Mouse (Mus musculus) CH12.LX (cell line): ENCODE measurements at regions not wholly inside any gene's neighbourhood (a gene's known extent, or its start where the extent isn't known, plus 50 kb on each side); places are given as distances from the start of the nearest gene placed in this dataset.

Source experiments
- DNase-seq: peaks from one replicate; pipeline ENCODE4 v3.0.0-alpha.2; 2013; ENCODE audit errors: extremely low read depth
- H3K27ac ChIP-seq: 2 replicates; pipeline ENCODE4 v1.5.1; 2012; ENCODE audit warnings: low read depth, mild to moderate bottlenecking, control low read depth, moderate library complexity; ENCODE audit not compliant: insufficient read depth
- H3K27me3 ChIP-seq: replicated peaks from 2 replicates; pipeline ENCODE3; 2012; ENCODE audit warnings: inconsistent platforms
- H3K36me3 ChIP-seq, 2 experiments: replicated peaks in 1 of 2; 2 replicates each; pipeline versions ENCODE3 to v1.6.1; 2012; ENCODE audit warnings: inconsistent platforms in 1 of 2, low read length in 1 of 2, mild to moderate bottlenecking in 1 of 2, mixed read lengths in 1 of 2, moderate library complexity in 1 of 2; ENCODE audit not compliant: control insufficient read depth in 1 of 2, insufficient read depth in 1 of 2
- H3K4me1 ChIP-seq, 2 experiments: 2 replicates each; pipeline ENCODE4 v1.6.1; 2012; ENCODE audit warnings: inconsistent platforms in 1 of 2, moderate library complexity in 1 of 2; ENCODE audit not compliant: insufficient read depth in 2 of 2, control insufficient read depth in 1 of 2
- H3K4me2 ChIP-seq: 2 replicates; pipeline ENCODE4 v1.6.1; 2012; ENCODE audit warnings: low read depth, mild to moderate bottlenecking, control low read depth; ENCODE audit not compliant: poor library complexity, insufficient read depth, severe bottlenecking
- H3K4me3 ChIP-seq, 3 experiments: fragments of 150-350 bp in 1 of 3; sonication (generic) in 1 of 3; replicated peaks in 1 of 3; 2 replicates each; pipeline versions ENCODE3 to v1.5.1; 2011 to 2012; ENCODE audit warnings: low read depth in 2 of 3, low read length in 2 of 3, mild to moderate bottlenecking in 2 of 3, moderate library complexity in 2 of 3, control low read depth in 1 of 3, improper control_type of control experiment in 1 of 3, inconsistent platforms in 1 of 3, mixed read lengths in 1 of 3; ENCODE audit not compliant: poor library complexity in 1 of 3
- H3K79me2 ChIP-seq: replicated peaks from 2 replicates; pipeline ENCODE4 v1.6.1; 2012; ENCODE audit warnings: mild to moderate bottlenecking, moderate library complexity; ENCODE audit not compliant: control insufficient read depth, poor library complexity, insufficient read depth, severe bottlenecking; ENCODE audit errors: extremely low read depth
- H3K9ac ChIP-seq: 2 replicates; pipeline ENCODE4 v1.6.1; 2012; ENCODE audit warnings: low read depth, mild to moderate bottlenecking, control low read depth, moderate library complexity; ENCODE audit not compliant: insufficient read depth
- H3K9me3 ChIP-seq: replicated peaks from 2 replicates; pipeline ENCODE3; 2012; ENCODE audit warnings: low read length, inconsistent platforms, mixed read lengths
- CHD1 ChIP-seq: IDR thresholded peaks from 2 replicates; pipeline ENCODE4 v1.6.1; 2012; ENCODE audit warnings: low read depth, low read length, improper control_type of control experiment, inconsistent platforms
- CHD2 ChIP-seq: IDR thresholded peaks from 2 replicates; pipeline ENCODE4 v1.6.1; 2011; ENCODE audit warnings: low read length, improper control_type of control experiment
- E2F4 ChIP-seq: IDR thresholded peaks from 2 replicates; pipeline ENCODE4 v1.6.1; 2011; ENCODE audit warnings: low read depth, low read length, improper control_type of control experiment; ENCODE audit not compliant: insufficient replicate concordance
- EP300 ChIP-seq: IDR thresholded peaks from 2 replicates; pipeline ENCODE4 v1.6.1; 2011; ENCODE audit warnings: low read length, improper control_type of control experiment
- GABPA ChIP-seq: IDR thresholded peaks from 2 replicates; pipeline ENCODE4 v1.6.1; 2012; ENCODE audit warnings: low read depth, low read length, improper control_type of control experiment, inconsistent platforms; ENCODE audit not compliant: insufficient replicate concordance
- IRF4 ChIP-seq: IDR thresholded peaks from 2 replicates; pipeline ENCODE4 v1.6.1; 2014; ENCODE audit warnings: low read depth, mild to moderate bottlenecking, inconsistent platforms, low read length, improper control_type of control experiment
- JUN ChIP-seq: IDR thresholded peaks from 2 replicates; pipeline ENCODE4 v1.6.1; 2011; ENCODE audit warnings: low read depth, mild to moderate bottlenecking, low read length, improper control_type of control experiment, moderate library complexity; ENCODE audit not compliant: insufficient read depth
- JUND ChIP-seq: conservative IDR thresholded peaks from 2 replicates; pipeline ENCODE4 v1.6.1; 2011; ENCODE audit warnings: low read depth, low read length, improper control_type of control experiment
- KAT2A ChIP-seq: IDR thresholded peaks from 2 replicates; pipeline ENCODE4 v1.6.1; 2012; ENCODE audit warnings: low read length, improper control_type of control experiment, inconsistent platforms; ENCODE audit not compliant: insufficient replicate concordance
- PAX5 ChIP-seq: IDR thresholded peaks from 2 replicates; pipeline ENCODE4 v1.6.1; 2012; ENCODE audit warnings: low read length, inconsistent platforms, mixed read lengths
- POLR2AphosphoS2 ChIP-seq: IDR thresholded peaks from 2 replicates; pipeline ENCODE4 v1.6.1; 2011; ENCODE audit warnings: low read depth, low read length, improper control_type of control experiment
- RAD21 ChIP-seq: IDR thresholded peaks from 2 replicates; pipeline ENCODE4 v1.6.1; 2011; ENCODE audit warnings: low read depth, mild to moderate bottlenecking, low read length, improper control_type of control experiment, moderate library complexity
- UBTF ChIP-seq: IDR thresholded peaks from 2 replicates; pipeline ENCODE4 v1.6.1; 2012; ENCODE audit warnings: low read depth, mild to moderate bottlenecking, inconsistent platforms, low read length, improper control_type of control experiment, moderate library complexity
- USF1 ChIP-seq: IDR thresholded peaks from 2 replicates; pipeline ENCODE4 v1.6.1; 2014; ENCODE audit warnings: low read depth, mild to moderate bottlenecking, inconsistent platforms, low read length, improper control_type of control experiment
- USF2 ChIP-seq: conservative IDR thresholded peaks from 2 replicates; pipeline ENCODE4 v1.6.1; 2011; ENCODE audit warnings: low read depth, low read length, improper control_type of control experiment
- ZC3H11A ChIP-seq: IDR thresholded peaks from 2 replicates; pipeline ENCODE4 v1.6.1; 2012; ENCODE audit warnings: low read depth, mild to moderate bottlenecking, inconsistent platforms, low read length, improper control_type of control experiment
- dilution Hi-C: fragments of 300-500 bp; cut with MboI; formaldehyde crosslinking; loops from 2 replicates; pipeline ENCODE4 v1.14.3; 2020; ENCODE audit warnings: low sequenced_read_pairs; ENCODE audit not compliant: extremely low pct_unique_long_range_greater_than_20kb, extremely low pct_ligation_motif_present
- in situ Hi-C: fragments of 300-500 bp; cut with MboI; formaldehyde crosslinking; loops from 3 replicates; pipeline ENCODE4 v1.14.3; 2019; ENCODE audit warnings: low sequenced_read_pairs, low pct_ligation_motif_present, low pct_unique_long_range_greater_than_20kb, mixed read lengths

DNA sequence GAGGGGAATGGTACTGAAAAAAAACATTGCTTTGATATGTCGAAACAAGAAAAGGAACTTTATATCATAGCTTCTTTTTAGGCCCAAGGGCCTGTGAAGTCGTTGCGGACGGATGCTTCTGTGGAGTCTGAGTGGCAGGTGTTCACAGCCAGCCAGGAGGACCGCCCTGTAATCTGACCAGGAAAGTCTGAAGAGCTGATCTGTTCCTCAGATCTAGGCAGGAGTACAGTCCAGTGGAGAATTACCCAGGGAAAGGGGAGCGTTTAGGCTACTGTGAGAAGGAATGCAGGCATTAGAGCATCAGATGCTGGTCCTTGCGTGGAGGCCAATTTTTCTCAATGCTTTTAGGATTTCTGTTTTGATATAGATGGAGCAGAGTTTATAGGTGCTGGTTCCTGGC, 306.1 kb upstream of the Ddhd1 start:
- in situ Hi-C loops: no loop called here
- Histone ChIP-seq H3K4me2 (no peak overlapping the region), H3K27me3 (no peaks in the 10 kb centered on the region), H3K9me3 (no peaks in the 10 kb centered on the region), H3K4me1 (no peaks in the 10 kb centered on the region), H3K4me3 (no peak overlapping the region), H3K9ac (no peak overlapping the region), H3K79me2 (no peaks in the 10 kb centered on the region), H3K36me3 (no peaks in the 10 kb centered on the region), H3K27ac (no peak overlapping the region)
- dilution Hi-C loops: no loop called here
- TF ChIP-seq IRF4: no peak
- DNase-seq: no peak

DNA sequence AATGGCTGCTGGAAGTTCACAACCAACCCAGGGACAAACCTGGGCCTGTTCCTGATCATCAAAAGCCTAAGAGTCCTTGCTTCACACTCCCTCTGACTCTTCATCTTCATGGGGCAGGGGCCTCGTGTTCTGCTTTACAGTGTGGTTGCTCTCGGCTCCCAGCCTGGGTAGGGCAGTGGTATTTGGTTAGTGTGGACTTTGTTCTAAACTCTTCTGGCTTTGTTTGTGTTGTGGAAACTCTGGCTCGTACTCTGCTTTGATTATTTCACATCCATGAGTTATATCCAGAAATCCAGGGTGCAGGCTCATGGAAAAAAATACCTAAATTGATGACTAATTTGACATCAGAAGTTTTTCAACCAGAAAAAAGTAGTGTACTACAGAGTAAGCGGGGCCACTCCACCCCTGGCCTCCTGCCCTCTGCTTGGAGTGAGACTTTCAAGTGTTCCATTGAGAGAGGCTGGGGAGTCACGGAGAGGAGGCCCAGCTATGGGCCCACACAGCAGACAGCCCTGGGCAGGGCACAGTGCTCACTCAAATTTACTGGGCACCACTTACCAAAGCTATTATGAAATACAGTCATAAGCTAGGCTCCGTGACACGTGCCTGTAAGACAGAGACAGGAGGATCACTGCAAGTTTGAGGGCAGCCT, 325.4 kb upstream of the Ddhd1 start:
- dilution Hi-C loops (no loop called here), in situ Hi-C loops (loop anchor here (10.0 kb wide), 1 partner anchor 741 kb away; no protein-coding TSS in a partner anchor)
- Histone ChIP-seq H3K9ac (no peak overlapping the region), H3K36me3 (no peaks in the 10 kb centered on the region), H3K27ac (no peak overlapping the region), H3K27me3 (no peaks in the 10 kb centered on the region), H3K79me2 (no peaks in the 10 kb centered on the region), H3K9me3 (no peaks in the 10 kb centered on the region), H3K4me2 (no peak overlapping the region), H3K4me1 (peaks cover 0 to 2% of the 10 kb centered on the region in 2 experiments; a peak in 1 of 4 replicates), H3K4me3 (no peak overlapping the region)
- TF ChIP-seq USF2 (no peak), USF1 (no peak), JUND (no peak), CHD2 (no peak), GABPA (no peak), RAD21 (no peak), POLR2AphosphoS2 (no peak), ZC3H11A (no peak), UBTF (no peak), E2F4 (no peak), EP300 (no peak), CHD1 (no peak), JUN (no peak), PAX5 (no peak), KAT2A (no peak)
- DNase-seq: no peak
